Mouse (Mus musculus): ENCODE measurements around the gene Rps25.

DNA sequence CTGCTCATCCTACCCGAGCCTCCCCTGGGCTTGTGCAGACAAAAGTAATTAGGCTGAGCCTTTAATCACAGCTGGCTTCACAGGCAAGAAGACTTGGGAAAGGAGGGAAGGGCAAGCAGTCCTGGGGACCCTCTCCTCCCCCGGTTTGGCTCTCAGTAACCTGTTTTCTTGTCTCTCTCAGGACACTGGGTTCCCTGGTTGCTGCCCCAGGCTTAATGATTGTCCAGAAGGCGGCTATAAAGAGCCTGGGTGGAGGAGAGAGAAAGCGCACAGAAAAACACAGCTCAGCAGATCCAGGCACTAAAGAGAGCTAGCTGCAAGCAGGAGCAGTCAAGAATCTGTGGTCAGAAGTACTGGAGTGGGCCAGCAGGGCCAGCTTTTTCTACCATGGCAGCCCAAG, 8.9 kb upstream of the Rps25 start:
- no peak for TF ChIP-seq POLR2A (IDR thresholded peaks at IDR 0.05; ENCODE audit: low read depth, low read length)
- no peak for TF ChIP-seq CTCF (IDR thresholded peaks at IDR 0.05; ENCODE audit: borderline replicate concordance, insufficient read depth, low read length)

Data from embryonic fibroblast, embryonic 13.5 days (primary cell).